Mouse (Mus musculus) stomach, embryonic 15.5 days (tissue): Measurements from ENCODE around the gene Ap3b1. TPM values are rescaled to one million over a fixed set of nuclear protein-coding genes. Genes with fewer than 3 reads are reported as not detected.

Experiments used
- ATAC-seq: fragments of 200-750 bp; cut with Nextera tagmentation; 2 replicates; pipeline ENCODE4 v1.8.0; 2017; ENCODE audit warnings: low read depth, moderate number of reproducible peaks, moderate TSS enrichment; ENCODE audit not compliant: insufficient read depth, low FRiP score
- H3K27ac ChIP-seq: fragments of 300-500 bp; sonication (generic); 2 replicates; pipeline ENCODE4 v1.5.1; 2015; ENCODE audit warnings: mild to moderate bottlenecking, inconsistent platforms
- H3K27me3 ChIP-seq: fragments of 300-500 bp; sonication (generic); replicated peaks from 2 replicates; pipeline ENCODE4 v1.6.1; 2015; ENCODE audit warnings: inconsistent platforms
- H3K36me3 ChIP-seq: fragments of 300-500 bp; sonication (generic); 2 replicates; pipeline ENCODE4 v1.6.1; 2015; ENCODE audit warnings: inconsistent platforms
- H3K4me1 ChIP-seq: fragments of 300-500 bp; sonication (generic); 2 replicates; pipeline ENCODE4 v1.6.1; 2015; ENCODE audit warnings: inconsistent platforms
- H3K4me2 ChIP-seq: fragments of 300-500 bp; sonication (generic); 2 replicates; pipeline ENCODE4 v1.6.1; 2015; ENCODE audit warnings: mild to moderate bottlenecking, inconsistent platforms
- H3K4me3 ChIP-seq: fragments of 300-500 bp; sonication (generic); replicated peaks from 2 replicates; pipeline ENCODE4 v1.5.1; 2015; ENCODE audit warnings: inconsistent platforms
- H3K9ac ChIP-seq: fragments of 300-500 bp; sonication (generic); 2 replicates; pipeline ENCODE4 v1.6.1; 2015; ENCODE audit warnings: inconsistent platforms
- H3K9me3 ChIP-seq: fragments of 300-500 bp; sonication (generic); 2 replicates; pipeline ENCODE4 v1.6.1; 2016; ENCODE audit warnings: inconsistent platforms
- WGBS: fragments of 180-500 bp; shearing (Covaris S2); methylation state at CpG from one replicate; pipeline ENCODE4 v1.1.7; 2015; 5-methylcytosine and 5-hydroxymethylcytosine counted together
- polyA plus RNA-seq: library from polyadenylated mRNA; unstranded; fragments of >200 nt; fragmentation: Nextera tagmentation; extraction: Ambion mirVana; gene quantifications from 2 replicates; pipeline ENCODE4 v1.2.1, GENCODE M21; 2015

Gene Ap3b1
- polyA plus RNA-seq, 1 experiment from 2014 or later, result 45.3 TPM

GRCm38 (mm10) chr13:94423600-94423999 is 64.8 kb downstream of the Ap3b1 start:
- H3K36me3 ChIP-seq, result no peaks in the 10 kb centered on the region
- ATAC-seq, result no peak
- WGBS, result 87% methylated on average over 5 of the region's 5 CpGs

GRCm38 (mm10) chr13:94429567-94429966 is 70.8 kb downstream of the Ap3b1 start:
- no peak for ATAC-seq

More at GRCm38 (mm10) chr13:94423600-94423999, 64.8 kb downstream of the Ap3b1 start:
- Histone ChIP-seq H3K4me2 (no peak overlapping the region), H3K4me1 (no peaks in the 10 kb centered on the region), H3K9me3 (no peaks in the 10 kb centered on the region), H3K4me3 (no peak overlapping the region), H3K9ac (no peak overlapping the region), H3K27me3 (no peaks in the 10 kb centered on the region), H3K27ac (no peak overlapping the region)

GRCm38 (mm10) chr13:94439386-94439785 is 80.6 kb downstream of the Ap3b1 start:
- no peak overlapping the region for H3K27ac ChIP-seq
- H3K27me3 ChIP-seq, result no peaks in the 10 kb centered on the region
- no peaks in the 10 kb centered on the region for H3K9me3 ChIP-seq
- no peaks in the 10 kb centered on the region for H3K4me1 ChIP-seq
- WGBS, result 59% methylated on average over 5 of the region's 5 CpGs
- no peak overlapping the region for H3K9ac ChIP-seq
- H3K4me3 ChIP-seq, result no peak overlapping the region
- H3K4me2 ChIP-seq, result no peak overlapping the region
- ATAC-seq, result no peak
- H3K36me3 ChIP-seq, result no peaks in the 10 kb centered on the region

More at GRCm38 (mm10) chr13:94429567-94429966, 70.8 kb downstream of the Ap3b1 start:
- Histone ChIP-seq H3K9ac (no peak overlapping the region), H3K27ac (no peak overlapping the region), H3K36me3 (peaks cover 3% of the 10 kb centered on the region; the same call in 1 of the 2 replicates), H3K27me3 (no peaks in the 10 kb centered on the region), H3K4me1 (no peaks in the 10 kb centered on the region), H3K9me3 (no peaks in the 10 kb centered on the region), H3K4me3 (no peak overlapping the region), H3K4me2 (no peak overlapping the region)
- 89% methylated on average over 2 of the region's 2 CpGs for WGBS

GRCm38 (mm10) chr13:94441199-94441598 is 82.4 kb downstream of the Ap3b1 start:
- Histone ChIP-seq H3K4me1 (no peaks in the 10 kb centered on the region), H3K36me3 (no peaks in the 10 kb centered on the region), H3K27ac (no peak overlapping the region), H3K9me3 (no peaks in the 10 kb centered on the region), H3K9ac (no peak overlapping the region), H3K27me3 (no peaks in the 10 kb centered on the region), H3K4me2 (no peak overlapping the region), H3K4me3 (no peak overlapping the region)
- no peak for ATAC-seq
- 79% methylated on average over 4 of the region's 4 CpGs for WGBS

GRCm38 (mm10) chr13:94443411-94443810 is 84.7 kb downstream of the Ap3b1 start:
- Histone ChIP-seq H3K4me1 (no peaks in the 10 kb centered on the region), H3K9me3 (no peaks in the 10 kb centered on the region), H3K27ac (no peak overlapping the region), H3K4me2 (no peak overlapping the region), H3K36me3 (0 out of 2 replicates have a peak, but pooled peaks cover 7% of the 10 kb centered on the region), H3K4me3 (no peak overlapping the region), H3K27me3 (no peaks in the 10 kb centered on the region), H3K9ac (no peak overlapping the region)
- WGBS, result 62% methylated on average over 3 of the region's 3 CpGs
- ATAC-seq, result no peak

- Histone ChIP-seq H3K4me3 (no peak overlapping the region), H3K4me1 (no peaks in the 10 kb centered on the region), H3K9ac (no peak overlapping the region), H3K36me3 (0 out of 2 replicates have a peak, but pooled peaks cover 12% of the 10 kb centered on the region), H3K9me3 (no peaks in the 10 kb centered on the region), H3K27me3 (no peaks in the 10 kb centered on the region), H3K4me2 (no peak overlapping the region), H3K27ac (no peak overlapping the region)
- WGBS, result 74% methylated on average over 5 of the region's 5 CpGs
- ATAC-seq, result peak; percentile 86
These were observed 86.3 kb downstream of the Ap3b1 start for GRCm38 (mm10) chr13:94445103-94445502.

GRCm38 (mm10) chr13:94447003-94447402 is 88.2 kb downstream of the Ap3b1 start:
- ATAC-seq, result no peak

GRCm38 (mm10) chr13:94449593-94449992 is 90.8 kb downstream of the Ap3b1 start:
- 73% methylated on average over 7 of the region's 7 CpGs for WGBS
- no peaks in the 10 kb centered on the region for H3K9me3 ChIP-seq

More at GRCm38 (mm10) chr13:94447003-94447402, 88.2 kb downstream of the Ap3b1 start:
- Histone ChIP-seq H3K4me3 (no peak overlapping the region), H3K36me3 (0 out of 2 replicates have a peak, but pooled peaks cover 12% of the 10 kb centered on the region), H3K4me1 (no peaks in the 10 kb centered on the region), H3K27ac (no peak overlapping the region), H3K9ac (no peak overlapping the region), H3K4me2 (no peak overlapping the region), H3K27me3 (no peaks in the 10 kb centered on the region), H3K9me3 (no peaks in the 10 kb centered on the region)
- WGBS, result 19% methylated on average over 4 of the region's 4 CpGs

GRCm38 (mm10) chr13:94451229-94451628 is 92.5 kb downstream of the Ap3b1 start:
- H3K27me3 ChIP-seq, result no peaks in the 10 kb centered on the region
- no peak overlapping the region for H3K4me3 ChIP-seq
- H3K4me2 ChIP-seq, result no peak overlapping the region
- no peak overlapping the region for H3K9ac ChIP-seq
- no peak overlapping the region for H3K27ac ChIP-seq
- ATAC-seq, result no peak
- no peaks in the 10 kb centered on the region for H3K4me1 ChIP-seq
- no peaks in the 10 kb centered on the region for H3K9me3 ChIP-seq
- 0 out of 2 replicates have a peak, but pooled peaks cover 14% of the 10 kb centered on the region for H3K36me3 ChIP-seq
- WGBS, result 63% methylated on average over 6 of the region's 6 CpGs

More at GRCm38 (mm10) chr13:94449593-94449992, 90.8 kb downstream of the Ap3b1 start:
- H3K9ac ChIP-seq, result no peak overlapping the region
- H3K27ac ChIP-seq, result no peak overlapping the region
- H3K4me1 ChIP-seq, result no peaks in the 10 kb centered on the region
- H3K4me2 ChIP-seq, result no peak overlapping the region
- no peak overlapping the region for H3K4me3 ChIP-seq
- H3K27me3 ChIP-seq, result no peaks in the 10 kb centered on the region
- no peak for ATAC-seq
- 0 out of 2 replicates have a peak, but pooled peaks cover 13% of the 10 kb centered on the region for H3K36me3 ChIP-seq

- 78% methylated on average over 12 of the region's 12 CpGs for WGBS
- no peaks in the 10 kb centered on the region for H3K4me1 ChIP-seq
- 0 out of 2 replicates have a peak, but pooled peaks cover 7% of the 10 kb centered on the region for H3K36me3 ChIP-seq
- H3K9me3 ChIP-seq, result no peaks in the 10 kb centered on the region
- H3K9ac ChIP-seq, result no peak overlapping the region
- H3K4me2 ChIP-seq, result no peak overlapping the region
- ATAC-seq, result no peak
- no peak overlapping the region for H3K4me3 ChIP-seq
- H3K27me3 ChIP-seq, result no peaks in the 10 kb centered on the region
- H3K27ac ChIP-seq, result no peak overlapping the region
These were observed 95.4 kb downstream of the Ap3b1 start for GRCm38 (mm10) chr13:94454131-94454530.

GRCm38 (mm10) chr13:94459143-94459542 is 100.4 kb downstream of the Ap3b1 start:
- Histone ChIP-seq H3K27me3 (no peaks in the 10 kb centered on the region), H3K4me3 (no peak overlapping the region), H3K27ac (no peak overlapping the region), H3K9ac (no peak overlapping the region), H3K9me3 (no peaks in the 10 kb centered on the region), H3K4me2 (no peak overlapping the region), H3K4me1 (no peaks in the 10 kb centered on the region), H3K36me3 (0 out of 2 replicates have a peak, but pooled peaks cover 2% of the 10 kb centered on the region)
- no peak for ATAC-seq
- 65% methylated on average over 4 of the region's 4 CpGs for WGBS

GRCm38 (mm10) chr13:94464221-94464620 is 105.5 kb downstream of the Ap3b1 start:
- 55% methylated on average over 2 of the region's 2 CpGs for WGBS
- H3K4me1 ChIP-seq, result no peaks in the 10 kb centered on the region
- H3K9ac ChIP-seq, result no peak overlapping the region
- no peak for ATAC-seq
- H3K4me3 ChIP-seq, result no peak overlapping the region
- H3K36me3 ChIP-seq, result 0 out of 2 replicates have a peak, but pooled peaks cover 4% of the 10 kb centered on the region
- H3K27me3 ChIP-seq, result no peaks in the 10 kb centered on the region
- no peak overlapping the region for H3K4me2 ChIP-seq
- no peak overlapping the region for H3K27ac ChIP-seq
- no peaks in the 10 kb centered on the region for H3K9me3 ChIP-seq

- 83% methylated on average over 1 of the region's 1 CpGs for WGBS
- Histone ChIP-seq H3K9ac (no peak overlapping the region), H3K9me3 (no peaks in the 10 kb centered on the region), H3K4me1 (no peaks in the 10 kb centered on the region), H3K4me3 (no peak overlapping the region), H3K36me3 (peaks cover 4% of the 10 kb centered on the region; the same call in 1 of the 2 replicates), H3K4me2 (no peak overlapping the region), H3K27ac (no peak overlapping the region), H3K27me3 (no peaks in the 10 kb centered on the region)
- ATAC-seq, result no peak
These were observed 109.8 kb downstream of the Ap3b1 start for GRCm38 (mm10) chr13:94468551-94468950.
